Mouse (Mus musculus): ENCODE measurements around the gene Tcf7l2.

DNA sequence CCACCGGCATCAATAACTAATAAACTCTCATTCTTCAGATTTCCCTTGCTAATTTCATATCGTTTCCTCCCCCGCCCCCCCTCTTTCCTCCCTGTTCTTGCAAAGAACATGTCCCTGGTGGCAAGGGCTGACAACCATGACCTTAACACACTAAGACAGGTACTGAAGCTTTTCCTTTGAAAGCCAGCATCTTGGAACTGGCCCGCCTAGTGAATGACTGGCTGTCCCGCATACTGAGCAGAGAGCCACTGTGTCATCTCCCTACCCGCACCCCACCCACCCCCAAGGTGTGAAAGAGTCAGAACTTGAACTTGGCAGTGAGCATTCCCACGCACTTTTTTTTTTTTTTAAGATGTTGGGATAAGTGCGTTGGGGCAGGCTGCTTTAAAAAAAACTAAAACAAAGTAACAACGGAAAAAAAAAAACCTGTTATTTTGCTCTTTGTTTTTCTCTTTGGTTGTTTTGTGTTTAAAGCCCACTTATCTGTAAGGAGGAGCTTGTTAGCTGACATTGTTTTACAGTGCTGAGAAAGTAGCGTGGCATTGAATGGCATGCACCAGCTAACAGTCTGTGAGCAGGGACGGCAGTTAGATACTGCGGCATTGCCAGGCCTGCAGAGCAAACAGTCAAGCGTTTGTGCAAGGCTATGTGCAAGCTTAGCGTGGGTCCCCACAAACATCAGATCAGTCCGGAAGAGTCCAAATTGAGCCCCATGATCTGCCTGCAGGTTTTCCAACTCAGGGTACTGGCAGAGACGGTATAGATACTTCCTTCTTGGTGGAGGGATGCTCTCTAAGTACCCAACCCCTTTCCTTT, 185.4 kb downstream of the Tcf7l2 start:
- TF ChIP-seq POLR2A (IDR thresholded peaks at IDR 0.05; ENCODE audit: control insufficient read depth, low read depth, low read length), result no peak
- no peak for TF ChIP-seq CTCF (IDR thresholded peaks at IDR 0.05; ENCODE audit: control insufficient read depth, insufficient read depth, insufficient replicate concordance, low read depth, low read length)

All from testis, adult 2 months (tissue).